Mouse (Mus musculus): Measurements from ENCODE around the gene Rnf152. TPM values are rescaled to one million over a fixed set of nuclear protein-coding genes. Genes with fewer than 3 reads are reported as not detected.

Gene Rnf152
- polyA plus RNA-seq, 1 experiment from 2014 or later, result 5.5 TPM

DNA sequence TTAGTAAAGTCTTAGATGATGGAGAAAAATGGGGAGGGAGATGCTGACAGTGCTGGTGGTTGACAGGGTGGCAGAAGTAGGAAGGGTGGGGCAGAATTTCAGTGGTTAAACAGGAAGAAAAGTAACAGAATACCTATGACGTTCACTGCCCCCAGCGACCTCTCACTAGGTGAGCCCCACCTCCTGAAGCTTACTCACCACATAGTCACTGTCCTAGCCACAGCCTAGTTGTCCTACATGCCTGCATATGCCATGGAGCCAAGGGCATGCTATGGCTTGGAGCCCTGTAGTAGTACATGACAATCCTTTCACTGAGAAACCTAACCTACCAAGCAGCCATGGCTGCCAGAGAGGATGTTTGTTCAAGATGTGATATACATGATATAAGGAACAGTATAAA, 64.7 kb downstream of the Rnf152 start:
- Histone ChIP-seq H3K4me3 (no peak overlapping the region), H3K9ac (no peak overlapping the region), H3K9me3 (replicated peaks) (peaks cover 7% of the 10 kb centered on the region; the same call in 1 of the 2 replicates), H3K4me1 (no peaks in the 10 kb centered on the region), H3K27ac (no peak overlapping the region), H3K4me2 (replicated peaks) (no peak overlapping the region), H3K27me3 (no peaks in the 10 kb centered on the region), H3K36me3 (no peaks in the 10 kb centered on the region)
- 88% methylated on average over 2 of the region's 2 CpGs for WGBS
- ATAC-seq (ENCODE audit: low FRiP score), result no peak

DNA sequence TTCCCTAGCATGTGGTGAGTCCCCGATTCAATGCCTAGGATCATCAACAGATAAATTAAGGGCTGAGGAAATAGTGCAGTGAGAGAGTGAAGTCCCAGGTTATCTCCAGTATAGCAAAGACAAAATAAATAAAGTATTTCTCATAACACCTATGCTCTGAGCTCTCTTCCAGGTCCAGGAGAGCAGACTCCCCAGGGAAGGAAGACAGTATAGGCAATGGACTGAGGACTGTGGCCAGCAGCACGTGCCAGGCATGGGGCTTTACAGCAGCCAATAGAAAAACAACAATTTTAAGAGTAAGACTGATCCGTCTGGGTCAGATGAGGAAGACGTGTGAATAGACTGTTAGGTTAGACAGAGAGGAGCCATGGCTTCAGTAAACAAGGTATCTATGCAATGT, 69.0 kb downstream of the Rnf152 start:
- no peak overlapping the region for H3K4me3 ChIP-seq
- H3K36me3 ChIP-seq, result no peaks in the 10 kb centered on the region
- no peaks in the 10 kb centered on the region for H3K4me1 ChIP-seq
- ATAC-seq (ENCODE audit: low FRiP score), result no peak
- H3K27ac ChIP-seq, result no peak overlapping the region
- no peak overlapping the region for H3K4me2 ChIP-seq (replicated peaks)
- WGBS, result 83% methylated on average over 4 of the region's 4 CpGs
- H3K9ac ChIP-seq, result no peak overlapping the region
- no peaks in the 10 kb centered on the region for H3K27me3 ChIP-seq
- no peaks in the 10 kb centered on the region for H3K9me3 ChIP-seq (replicated peaks)

DNA sequence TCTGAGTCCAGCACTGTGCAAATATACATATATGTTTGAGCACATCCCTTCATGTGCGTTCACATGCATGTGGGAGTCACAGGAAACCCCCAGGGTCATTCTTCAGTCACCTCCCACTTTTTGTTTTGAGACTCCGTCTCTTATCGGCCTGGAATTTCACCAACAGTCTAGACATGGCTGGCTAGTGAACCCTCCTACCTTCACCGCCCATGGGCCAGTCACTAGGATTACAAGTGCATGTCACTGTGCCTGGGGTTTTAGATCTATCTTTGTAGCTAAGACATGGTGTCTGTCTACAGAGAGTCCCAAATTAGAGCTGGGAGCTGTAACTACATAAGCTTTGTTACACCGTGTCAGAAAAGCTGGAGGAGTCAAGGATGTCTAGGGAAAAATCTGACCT, 69.6 kb downstream of the Rnf152 start:
- no peak overlapping the region for H3K4me3 ChIP-seq
- no peaks in the 10 kb centered on the region for H3K4me1 ChIP-seq
- H3K27me3 ChIP-seq, result no peaks in the 10 kb centered on the region
- 87% methylated on average over 5 of the region's 5 CpGs for WGBS
- H3K27ac ChIP-seq, result no peak overlapping the region
- H3K36me3 ChIP-seq, result no peaks in the 10 kb centered on the region
- H3K9me3 ChIP-seq (replicated peaks), result no peaks in the 10 kb centered on the region
- no peak for ATAC-seq (ENCODE audit: low FRiP score)
- H3K9ac ChIP-seq, result no peak overlapping the region
- H3K4me2 ChIP-seq (replicated peaks), result no peak overlapping the region

DNA sequence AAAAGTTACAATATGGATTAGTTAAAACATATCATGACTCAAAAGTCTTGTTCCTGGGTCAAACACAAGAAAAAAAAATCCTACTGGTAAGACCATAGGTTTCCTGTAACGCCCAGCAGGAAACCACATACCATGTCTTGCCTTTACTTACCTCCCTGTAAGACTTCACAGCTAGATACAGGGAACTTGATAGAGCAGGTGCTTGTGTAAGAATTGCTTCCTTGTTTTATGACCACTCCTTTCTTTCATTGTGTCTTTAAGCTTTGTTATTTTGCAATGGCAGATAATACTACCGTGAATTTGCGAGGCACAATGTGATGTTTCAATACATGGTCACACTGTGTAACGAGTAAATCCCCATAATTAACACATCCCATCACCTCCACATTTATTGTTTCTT, 71.5 kb downstream of the Rnf152 start:
- Histone ChIP-seq H3K9ac (no peak overlapping the region), H3K4me2 (replicated peaks) (no peak overlapping the region), H3K9me3 (replicated peaks) (no peaks in the 10 kb centered on the region), H3K4me3 (no peak overlapping the region), H3K36me3 (no peaks in the 10 kb centered on the region), H3K4me1 (no peaks in the 10 kb centered on the region), H3K27me3 (no peaks in the 10 kb centered on the region), H3K27ac (no peak overlapping the region)
- WGBS, result 90% methylated on average over 4 of the region's 4 CpGs
- no peak for ATAC-seq (ENCODE audit: low FRiP score)

DNA sequence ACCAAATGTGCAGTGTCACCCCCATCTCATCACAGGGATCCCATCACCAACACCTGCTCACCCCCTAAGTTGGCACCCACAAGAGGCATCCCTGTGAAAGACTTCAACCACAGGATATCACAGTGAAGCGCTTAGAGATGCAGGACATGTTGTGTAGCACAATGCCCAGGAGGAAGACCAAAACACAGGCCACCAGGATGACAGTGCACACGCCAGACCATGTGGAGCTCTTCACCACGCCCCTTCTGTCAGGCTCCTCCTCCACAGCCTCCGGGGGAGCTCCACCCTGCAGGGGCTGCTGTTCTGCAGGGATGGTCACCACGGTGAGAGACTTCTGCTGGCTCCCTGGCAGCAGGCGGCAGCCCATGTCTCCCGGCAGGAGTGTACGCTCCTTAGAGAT, 72.4 kb downstream of the Rnf152 start:
- no peak overlapping the region for H3K27ac ChIP-seq
- H3K4me2 ChIP-seq (replicated peaks), result no peak overlapping the region
- no peak overlapping the region for H3K9ac ChIP-seq
- no peaks in the 10 kb centered on the region for H3K36me3 ChIP-seq
- H3K4me1 ChIP-seq, result no peaks in the 10 kb centered on the region
- ATAC-seq (ENCODE audit: low FRiP score), result peak; percentile 35; the same call in 1 of the 2 replicates
- H3K4me3 ChIP-seq, result no peak overlapping the region
- WGBS, result 77% methylated on average over 8 of the region's 8 CpGs
- H3K27me3 ChIP-seq, result no peaks in the 10 kb centered on the region
- H3K9me3 ChIP-seq (replicated peaks), result no peaks in the 10 kb centered on the region

DNA sequence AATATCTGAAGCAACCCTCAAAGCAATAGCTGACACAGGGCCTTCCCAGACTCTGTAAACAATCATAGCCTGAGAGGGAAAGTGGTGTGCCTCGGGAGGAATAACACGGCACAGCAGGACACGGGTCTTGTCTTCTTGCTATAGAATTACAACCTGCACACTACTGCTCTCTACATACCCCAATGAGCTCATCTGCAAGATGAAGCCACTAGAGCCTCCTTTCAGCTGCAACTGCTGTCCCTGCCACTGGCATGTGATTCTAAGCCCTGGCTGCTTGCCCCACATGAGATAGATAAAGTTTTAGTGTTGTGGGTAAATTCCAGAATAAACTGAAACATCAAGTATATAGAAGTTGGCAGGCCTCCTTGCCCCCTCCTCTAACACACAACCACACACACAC, 75.2 kb downstream of the Rnf152 start:
- Histone ChIP-seq H3K4me3 (no peak overlapping the region), H3K4me2 (replicated peaks) (no peak overlapping the region), H3K4me1 (no peaks in the 10 kb centered on the region), H3K9me3 (replicated peaks) (no peaks in the 10 kb centered on the region), H3K36me3 (no peaks in the 10 kb centered on the region), H3K27ac (no peak overlapping the region), H3K27me3 (no peaks in the 10 kb centered on the region), H3K9ac (no peak overlapping the region)
- WGBS, result 61% methylated on average over 3 of the region's 3 CpGs
- no peak for ATAC-seq (ENCODE audit: low FRiP score)

DNA sequence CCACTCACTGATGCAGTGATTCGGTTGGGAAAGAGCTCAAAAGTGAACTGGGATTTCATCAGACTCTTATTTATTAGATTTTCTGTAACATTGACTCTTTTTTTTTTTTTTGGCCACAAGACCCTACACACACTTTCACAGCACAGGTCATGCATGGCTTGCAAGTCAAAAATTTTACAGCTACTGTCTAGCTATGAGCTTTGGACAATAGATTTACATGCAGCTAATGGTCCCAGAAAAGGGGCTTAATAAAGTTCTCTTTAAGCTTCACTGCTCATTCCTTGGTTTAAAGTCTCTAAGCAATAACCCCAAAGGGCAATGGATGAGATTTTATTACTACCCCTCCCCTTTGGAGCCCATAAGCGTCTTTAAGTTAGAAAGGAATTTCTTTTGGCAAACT, 76.3 kb downstream of the Rnf152 start:
- Histone ChIP-seq H3K9ac (no peak overlapping the region), H3K27ac (no peak overlapping the region), H3K4me1 (no peaks in the 10 kb centered on the region), H3K27me3 (no peaks in the 10 kb centered on the region), H3K9me3 (replicated peaks) (no peaks in the 10 kb centered on the region), H3K36me3 (no peaks in the 10 kb centered on the region), H3K4me3 (no peak overlapping the region), H3K4me2 (replicated peaks) (no peak overlapping the region)
- ATAC-seq (ENCODE audit: low FRiP score), result no peak
- 81% methylated on average over 2 of the region's 2 CpGs for WGBS

DNA sequence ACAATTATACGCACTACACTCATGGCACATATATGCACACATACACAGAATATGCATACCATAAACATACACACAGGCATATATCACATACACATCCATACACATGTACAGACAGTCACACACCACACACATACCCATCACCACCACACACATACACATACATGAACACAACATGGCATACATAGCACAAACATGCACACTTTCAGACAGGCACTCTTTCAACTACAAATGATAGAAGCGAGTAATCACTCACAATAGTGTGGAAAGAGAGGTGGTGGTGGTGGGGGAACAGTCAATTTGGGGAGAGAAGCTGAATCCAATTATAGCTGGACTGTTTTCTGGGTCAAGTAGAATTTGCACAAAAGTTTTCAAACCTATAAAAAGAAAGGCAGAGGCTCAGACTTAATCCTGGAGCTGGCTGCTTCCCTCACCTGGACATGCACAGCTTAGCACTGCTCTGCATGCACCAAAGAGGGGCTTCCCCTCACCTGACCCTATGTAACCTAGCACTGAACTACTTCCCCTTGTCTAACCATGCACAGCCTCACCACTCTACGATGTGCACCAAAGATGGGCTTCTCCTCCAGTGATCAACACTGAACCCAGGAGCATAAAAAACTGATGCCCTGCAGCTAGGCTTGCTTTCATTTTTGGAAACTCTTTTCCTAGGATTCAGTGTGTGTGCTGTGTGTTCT, 81.9 kb downstream of the Rnf152 start:
- no peak for ATAC-seq (ENCODE audit: low FRiP score)
- no peaks in the 10 kb centered on the region for H3K9me3 ChIP-seq (replicated peaks)
- H3K27me3 ChIP-seq, result no peaks in the 10 kb centered on the region
- no peaks in the 10 kb centered on the region for H3K4me1 ChIP-seq
- no peak overlapping the region for H3K4me3 ChIP-seq
- WGBS, result 89% methylated on average over 3 of the region's 3 CpGs
- no peak overlapping the region for H3K27ac ChIP-seq
- no peaks in the 10 kb centered on the region for H3K36me3 ChIP-seq
- H3K4me2 ChIP-seq (replicated peaks), result no peak overlapping the region
- no peak overlapping the region for H3K9ac ChIP-seq

DNA sequence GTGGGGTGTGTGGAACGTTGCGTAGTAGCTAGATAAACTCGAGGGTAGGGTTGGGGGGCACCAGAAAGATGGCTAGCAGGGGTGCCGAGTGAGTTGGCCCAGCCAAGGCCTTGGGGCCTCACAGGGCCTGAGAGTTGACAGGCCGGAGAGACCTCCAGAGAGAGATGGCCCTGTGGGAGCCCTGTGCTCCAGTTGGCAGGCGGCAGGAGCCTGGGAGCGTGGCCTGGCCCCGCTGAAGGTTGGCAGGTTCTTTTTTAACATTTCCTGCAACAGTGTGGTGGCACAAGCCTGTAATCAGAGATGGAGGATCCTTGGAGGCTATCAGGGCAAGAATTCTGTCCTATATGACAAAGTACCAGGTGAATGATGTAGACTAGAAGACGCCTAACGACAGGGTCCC, 85.4 kb downstream of the Rnf152 start:
- Histone ChIP-seq H3K4me1 (no peaks in the 10 kb centered on the region), H3K27me3 (no peaks in the 10 kb centered on the region), H3K27ac (no peak overlapping the region), H3K4me3 (no peak overlapping the region), H3K36me3 (no peaks in the 10 kb centered on the region), H3K9me3 (replicated peaks) (no peaks in the 10 kb centered on the region), H3K4me2 (replicated peaks) (no peak overlapping the region), H3K9ac (no peak overlapping the region)
- 92% methylated on average over 10 of the region's 10 CpGs for WGBS
- no peak for ATAC-seq (ENCODE audit: low FRiP score)

DNA sequence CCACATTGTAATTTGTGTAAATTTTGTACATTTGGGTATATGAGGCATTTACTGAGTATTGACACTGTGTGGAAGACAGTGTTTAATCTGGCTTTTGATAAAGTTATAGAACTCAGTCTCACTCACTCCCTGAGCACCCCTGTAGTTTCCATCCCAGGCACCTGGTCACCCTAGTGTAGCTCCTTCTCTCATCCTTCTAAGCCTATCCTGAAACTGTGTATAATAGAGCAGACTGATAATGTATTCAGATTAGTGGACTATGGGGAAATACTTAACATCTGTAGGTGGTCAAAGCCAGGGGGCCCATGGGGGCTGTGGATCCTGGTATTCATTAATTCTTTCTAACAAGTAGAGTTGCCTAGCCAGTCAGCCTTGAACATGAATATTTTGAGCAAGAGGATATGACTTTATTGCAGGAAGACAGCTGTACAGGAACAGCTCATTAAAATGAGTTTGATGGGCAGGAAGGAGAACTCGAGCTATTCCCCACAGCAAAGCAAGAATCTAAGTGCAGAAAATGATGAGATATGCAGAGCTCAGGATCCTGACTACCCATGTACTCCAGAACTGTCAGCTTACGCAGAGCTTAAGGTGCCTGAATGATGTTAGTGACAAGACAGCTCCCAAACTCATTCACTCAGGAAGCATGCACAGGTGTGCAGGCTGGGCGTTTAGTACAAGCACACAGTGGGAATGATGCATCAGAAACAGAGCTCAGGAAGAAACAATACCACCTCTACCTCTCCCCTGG, 93.1 kb downstream of the Rnf152 start:
- no peak for ATAC-seq (ENCODE audit: low FRiP score)
- H3K27me3 ChIP-seq, result no peaks in the 10 kb centered on the region
- H3K9me3 ChIP-seq (replicated peaks), result no peaks in the 10 kb centered on the region
- H3K9ac ChIP-seq, result no peak overlapping the region
- no peak overlapping the region for H3K4me2 ChIP-seq (replicated peaks)
- no peak overlapping the region for H3K4me3 ChIP-seq
- H3K36me3 ChIP-seq, result no peaks in the 10 kb centered on the region
- WGBS, result 82% methylated on average over 3 of the region's 3 CpGs
- H3K27ac ChIP-seq, result no peak overlapping the region
- H3K4me1 ChIP-seq, result no peaks in the 10 kb centered on the region

DNA sequence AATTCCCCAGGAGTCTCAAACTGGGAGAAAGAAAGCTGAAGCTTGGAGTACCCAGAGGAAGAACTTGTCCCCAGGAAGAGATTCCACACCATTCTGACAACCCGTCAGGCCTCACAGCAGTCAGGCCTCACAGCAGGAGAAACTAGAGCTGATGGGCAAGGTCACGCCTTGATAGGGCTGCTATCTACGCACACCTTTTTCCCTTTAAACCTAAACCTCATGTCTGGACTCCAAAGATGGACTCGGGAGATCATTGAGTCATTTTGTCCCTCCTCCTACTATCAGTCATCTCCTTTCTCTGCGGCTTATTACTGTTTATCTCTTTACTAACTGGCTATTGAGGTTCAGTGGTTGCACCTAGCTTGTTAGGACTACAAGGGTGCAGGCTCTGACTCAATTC, 96.3 kb downstream of the Rnf152 start:
- Histone ChIP-seq H3K27me3 (no peaks in the 10 kb centered on the region), H3K4me2 (replicated peaks) (no peak overlapping the region), H3K9ac (no peak overlapping the region), H3K4me3 (no peak overlapping the region), H3K9me3 (replicated peaks) (no peaks in the 10 kb centered on the region), H3K36me3 (no peaks in the 10 kb centered on the region), H3K27ac (no peak overlapping the region), H3K4me1 (no peaks in the 10 kb centered on the region)
- ATAC-seq (ENCODE audit: low FRiP score), result no peak
- WGBS, result 80% methylated on average over 5 of the region's 5 CpGs

DNA sequence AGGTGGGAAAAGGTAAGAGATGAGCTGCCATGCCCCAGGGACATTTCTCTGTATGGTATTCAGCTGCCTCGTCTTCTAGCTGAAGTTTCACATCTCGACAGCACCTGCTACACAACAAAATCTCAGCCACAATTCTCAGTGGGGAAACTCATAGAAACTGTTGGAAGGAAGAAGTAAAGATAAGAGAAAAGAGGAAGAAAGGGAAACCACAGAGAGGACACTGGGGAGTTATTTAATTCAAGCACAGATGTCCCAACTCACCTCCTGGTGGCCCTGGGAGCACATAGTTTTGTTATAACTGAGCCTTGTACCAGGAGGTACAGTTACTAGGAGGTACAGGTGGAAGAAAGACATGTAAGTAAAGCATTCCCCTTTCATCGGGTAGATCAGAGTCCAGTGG, 99.3 kb downstream of the Rnf152 start:
- 79% methylated on average over 3 of the region's 3 CpGs for WGBS
- ATAC-seq (ENCODE audit: low FRiP score), result no peak
- H3K27me3 ChIP-seq, result no peaks in the 10 kb centered on the region
- H3K4me3 ChIP-seq, result no peak overlapping the region
- no peak overlapping the region for H3K9ac ChIP-seq
- H3K4me1 ChIP-seq, result no peaks in the 10 kb centered on the region
- H3K9me3 ChIP-seq (replicated peaks), result no peaks in the 10 kb centered on the region
- H3K27ac ChIP-seq, result no peak overlapping the region
- H3K4me2 ChIP-seq (replicated peaks), result no peak overlapping the region
- no peaks in the 10 kb centered on the region for H3K36me3 ChIP-seq

DNA sequence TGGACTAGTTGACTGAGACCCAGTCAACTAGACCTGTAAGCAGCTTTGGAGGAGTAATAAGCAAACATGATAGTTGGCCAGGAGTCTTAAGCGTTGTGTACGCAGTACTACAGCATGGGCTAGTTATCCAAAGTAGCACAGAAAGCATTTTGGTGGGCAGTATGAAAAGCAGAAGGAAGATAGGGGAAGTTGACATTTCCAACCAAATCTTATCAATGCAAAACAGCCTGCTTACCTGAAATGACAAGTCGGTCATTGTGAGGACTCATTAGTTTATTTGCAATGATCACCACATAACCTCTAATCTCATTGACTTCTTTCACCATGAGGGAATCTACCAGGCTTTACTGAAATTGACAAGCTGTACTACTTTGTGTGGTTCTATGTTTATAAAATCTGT, 107.3 kb downstream of the Rnf152 start:
- H3K9me3 ChIP-seq (replicated peaks), result no peaks in the 10 kb centered on the region

More for the DNA sequence above, 107.3 kb downstream of the Rnf152 start:
- Histone ChIP-seq H3K4me1 (no peaks in the 10 kb centered on the region), H3K36me3 (no peaks in the 10 kb centered on the region), H3K27me3 (no peaks in the 10 kb centered on the region), H3K9ac (no peak overlapping the region), H3K4me2 (replicated peaks) (no peak overlapping the region), H3K27ac (no peak overlapping the region), H3K4me3 (no peak overlapping the region)
- ATAC-seq (ENCODE audit: low FRiP score), result no peak
- whole genome bisulfite sequencing, result 97% methylated on average over 3 of the region's 3 CpGs

Measured in hindbrain, embryonic 12.5 days (tissue).